Mouse (Mus musculus) CD4-positive helper T cell, adult 2 months (primary cell): ENCODE measurements around the gene Rnf167.

Experiments
- DNase-seq: peaks from one replicate; pipeline ENCODE4 v3.0.0-alpha.2; 2012; ENCODE audit warnings: low read depth, missing footprints, low spot score

Rnf167 gene

GRCm38 (mm10) chr11:70637764-70638163 lies 9.3 kb upstream of the Rnf167 start:
- DNase-seq = no peak

GRCm38 (mm10) chr11:70638293-70638692 lies 8.7 kb upstream of the Rnf167 start:
- DNase-seq = no peak

GRCm38 (mm10) chr11:70638714-70639278 lies 8.2 kb upstream of the Rnf167 start, which contains the start of gene Gp1ba:
Gene Gp1ba, plus strand, starts transcription at chr11:70639122.
- DNase-seq = no peak

GRCm38 (mm10) chr11:70639976-70640375 lies 7.1 kb upstream of the Rnf167 start:
- DNase-seq = no peak

GRCm38 (mm10) chr11:70641241-70641640 lies 5.8 kb upstream of the Rnf167 start:
- DNase-seq = no peak

- DNase-seq = no peak
These were observed 4.0 kb upstream of the Rnf167 start for GRCm38 (mm10) chr11:70643051-70643450.

GRCm38 (mm10) chr11:70644564-70645103 lies 2.4 kb upstream of the Rnf167 start:
- DNase-seq = no peak

GRCm38 (mm10) chr11:70645461-70646258 lies 1.4 kb upstream of the Rnf167 start:
- peak; percentile 20 for DNase-seq

- DNase-seq = no peak
These were observed 828 bp upstream of the Rnf167 start for GRCm38 (mm10) chr11:70646259-70646555.

- peak; percentile 53 for DNase-seq
These were observed 833 bp downstream of the Rnf167 start for GRCm38 (mm10) chr11:70647716-70648420.

GRCm38 (mm10) chr11:70648512-70648911 lies 1.5 kb downstream of the Rnf167 start:
- peak; percentile 55 for DNase-seq

- DNase-seq = peak; percentile 29
These were observed 2.2 kb downstream of the Rnf167 start for GRCm38 (mm10) chr11:70649185-70649734.

- peak; percentile 90 for DNase-seq
These were observed 3.5 kb downstream of the Rnf167 start for GRCm38 (mm10) chr11:70650322-70651175.

GRCm38 (mm10) chr11:70651391-70651790 lies 4.4 kb downstream of the Rnf167 start:
- DNase-seq = peak; percentile 63

GRCm38 (mm10) chr11:70652029-70652883 lies 5.2 kb downstream of the Rnf167 start:
- peak; percentile 51 for DNase-seq

- no peak for DNase-seq
These were observed 5.9 kb downstream of the Rnf167 start for GRCm38 (mm10) chr11:70652884-70653344.

GRCm38 (mm10) chr11:70653345-70654197 lies 6.5 kb downstream of the Rnf167 start:
- peak; percentile 87 for DNase-seq

GRCm38 (mm10) chr11:70654198-70654922 lies 7.3 kb downstream of the Rnf167 start, which contains the start of gene Pfn1:
Gene Pfn1, minus strand, starts transcription at chr11:70654644.
- DNase-seq = peak; percentile 94
